Mouse (Mus musculus) urinary bladder, postnatal 10 days (tissue): Measurements from ENCODE around the gene Arfgap3.

Experiments used
- DNase-seq: peaks from one replicate; pipeline ENCODE4 v3.0.0; 2022; ENCODE audit warnings: low spot score

Arfgap3 gene

DNA sequence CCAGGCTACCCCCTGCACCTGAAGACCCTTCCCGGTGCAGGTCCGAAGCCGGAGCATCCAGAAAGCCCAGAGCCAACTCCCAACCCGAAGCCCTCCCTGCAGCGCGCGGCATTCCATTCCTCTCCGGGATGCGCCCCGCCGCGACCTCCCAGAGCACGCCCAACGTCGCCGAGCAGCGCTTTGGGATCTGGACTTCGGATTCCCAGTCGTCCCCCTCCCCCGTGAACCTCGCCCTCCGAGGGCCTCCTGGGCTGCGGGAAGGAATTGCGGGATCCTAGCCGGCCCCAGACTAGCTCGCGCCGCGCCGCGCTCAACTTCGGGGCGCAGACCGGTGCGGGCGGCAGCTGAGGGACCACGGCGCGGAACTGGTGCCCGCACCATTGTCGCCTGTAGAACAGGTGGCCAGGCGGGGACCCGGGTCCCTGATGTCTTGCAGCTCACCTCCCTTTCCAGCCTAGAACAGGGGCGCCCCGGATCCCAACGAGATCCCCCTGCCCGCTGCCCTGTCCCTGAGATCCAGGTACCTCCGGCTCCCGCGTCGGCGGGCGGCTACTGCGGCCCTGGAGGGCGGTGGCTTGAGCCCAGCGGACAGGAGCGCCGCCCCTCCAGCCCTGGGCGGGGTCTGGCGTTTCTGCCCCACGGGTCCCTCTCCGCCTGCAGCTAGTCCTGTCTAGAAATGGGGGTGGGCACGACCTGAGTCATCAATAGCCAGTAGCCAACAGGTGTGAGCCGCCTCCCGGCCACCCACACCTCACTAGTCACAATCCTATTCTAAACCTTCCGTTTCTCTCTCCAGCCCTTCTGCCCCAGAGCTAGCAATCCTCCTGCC lies 98.7 kb downstream of the Arfgap3 start, which contains the start of gene A4galt:
A4galt (minus strand) TSS at position 599 of the 829 bp plus-strand sequence.
- DNase-seq: no peak

DNA sequence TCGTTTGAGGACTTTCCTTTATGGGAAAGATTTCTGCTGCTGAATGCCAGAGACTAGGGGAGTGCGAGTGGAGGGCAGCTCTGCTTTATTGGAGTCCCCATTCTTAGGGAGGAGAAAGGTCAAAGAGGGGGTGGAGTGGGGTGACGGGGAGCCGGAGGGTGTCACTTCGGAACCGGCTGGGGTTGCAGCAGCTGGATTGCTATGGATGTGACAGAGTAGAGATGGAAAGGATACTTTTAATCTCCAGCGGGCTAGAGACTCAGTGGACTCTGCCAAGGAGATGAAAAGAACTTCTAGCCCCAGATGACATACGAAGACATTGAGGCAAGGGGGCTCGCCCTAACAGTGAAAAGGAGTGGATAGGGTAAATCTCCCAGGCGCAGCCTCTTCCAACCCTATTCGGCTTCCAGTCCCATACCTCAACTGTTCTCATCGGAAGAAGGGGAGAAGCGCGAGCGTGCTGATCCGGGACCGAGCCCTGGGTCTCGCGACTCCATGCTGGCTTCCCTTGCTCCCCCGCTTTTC lies 99.3 kb downstream of the Arfgap3 start:
- DNase-seq: no peak
